Mouse (Mus musculus) MN1 (cell line): Measurements from ENCODE around the gene Aldh1l1.
A peak's percentile ranks its signal among the peaks of the same experiment; 100 is the strongest.

Experiments
- DNase-seq: peaks from one replicate; pipeline ENCODE4 v3.0.0-alpha.2; 2016; ENCODE audit warnings: low spot score

Gene Aldh1l1

GRCm38 (mm10) chr6:90507443-90507842, 21.2 kb downstream of the Aldh1l1 start:
- no peak for DNase-seq

GRCm38 (mm10) chr6:90508197-90508624, 22.0 kb downstream of the Aldh1l1 start:
- DNase-seq = no peak

- no peak for DNase-seq
These were observed 22.9 kb downstream of the Aldh1l1 start for GRCm38 (mm10) chr6:90509085-90509484.

GRCm38 (mm10) chr6:90512416-90512815, 26.2 kb downstream of the Aldh1l1 start:
- DNase-seq = no peak

GRCm38 (mm10) chr6:90513074-90513856, 27.0 kb downstream of the Aldh1l1 start:
- DNase-seq = no peak

- DNase-seq = no peak
These were observed 28.1 kb downstream of the Aldh1l1 start for GRCm38 (mm10) chr6:90514369-90514768.

GRCm38 (mm10) chr6:90514883-90515405, 28.7 kb downstream of the Aldh1l1 start:
- DNase-seq = no peak

GRCm38 (mm10) chr6:90518892-90519291, 32.7 kb downstream of the Aldh1l1 start:
- no peak for DNase-seq

GRCm38 (mm10) chr6:90519375-90519774, 33.1 kb downstream of the Aldh1l1 start:
- no peak for DNase-seq

GRCm38 (mm10) chr6:90526406-90526805, 40.2 kb downstream of the Aldh1l1 start:
- DNase-seq = no peak

- no peak for DNase-seq
These were observed 43.3 kb downstream of the Aldh1l1 start for GRCm38 (mm10) chr6:90529461-90530046.

GRCm38 (mm10) chr6:90532575-90533190, 46.5 kb downstream of the Aldh1l1 start:
- no peak for DNase-seq

- DNase-seq = no peak
These were observed 47.3 kb downstream of the Aldh1l1 start for GRCm38 (mm10) chr6:90533505-90533904.

- DNase-seq = no peak
These were observed 48.7 kb downstream of the Aldh1l1 start for GRCm38 (mm10) chr6:90534701-90535475.

- no peak for DNase-seq
These were observed 50.6 kb downstream of the Aldh1l1 start for GRCm38 (mm10) chr6:90536824-90537223.

- DNase-seq = peak; percentile 61
These were observed 51.7 kb downstream of the Aldh1l1 start for GRCm38 (mm10) chr6:90537941-90538340.

GRCm38 (mm10) chr6:90539271-90539670, 53.0 kb downstream of the Aldh1l1 start:
- DNase-seq = no peak

- DNase-seq = no peak
These were observed 54.3 kb downstream of the Aldh1l1 start for GRCm38 (mm10) chr6:90540520-90540919.

- DNase-seq = no peak
These were observed 55.1 kb downstream of the Aldh1l1 start for GRCm38 (mm10) chr6:90541367-90541772.

- no peak for DNase-seq
These were observed 58.2 kb downstream of the Aldh1l1 start for GRCm38 (mm10) chr6:90544433-90544832.

GRCm38 (mm10) chr6:90546274-90546673, 60.0 kb downstream of the Aldh1l1 start:
- DNase-seq = no peak

GRCm38 (mm10) chr6:90547041-90547440, 60.8 kb downstream of the Aldh1l1 start:
- DNase-seq = no peak
